Mouse (Mus musculus): ENCODE measurements around the gene Spock1.

Spock1 gene

GRCm38 (mm10) chr13:57865029-57865428 lies 43.1 kb downstream of the Spock1 start:
- no peak for DNase-seq (ENCODE audit: low read depth, low spot score)

GRCm38 (mm10) chr13:57858491-57858890 lies 49.6 kb downstream of the Spock1 start:
- DNase-seq (ENCODE audit: low read depth, low spot score) = no peak

GRCm38 (mm10) chr13:57857016-57857415 lies 51.1 kb downstream of the Spock1 start:
- no peak for DNase-seq (ENCODE audit: low read depth, low spot score)

- DNase-seq (ENCODE audit: low read depth, low spot score) = no peak
Measured at GRCm38 (mm10) chr13:57856311-57856853, 51.8 kb downstream of the Spock1 start.

- DNase-seq (ENCODE audit: low read depth, low spot score) = no peak
Measured at GRCm38 (mm10) chr13:57855766-57856165, 52.4 kb downstream of the Spock1 start.

- DNase-seq (ENCODE audit: low read depth, low spot score) = no peak
Measured at GRCm38 (mm10) chr13:57854416-57854815, 53.7 kb downstream of the Spock1 start.

- DNase-seq (ENCODE audit: low read depth, low spot score) = no peak
Measured at GRCm38 (mm10) chr13:57853621-57854020, 54.5 kb downstream of the Spock1 start.

GRCm38 (mm10) chr13:57853156-57853555 lies 55.0 kb downstream of the Spock1 start:
- no peak for DNase-seq (ENCODE audit: low read depth, low spot score)

- no peak for DNase-seq (ENCODE audit: low read depth, low spot score)
Measured at GRCm38 (mm10) chr13:57848931-57849330, 59.2 kb downstream of the Spock1 start.

- DNase-seq (ENCODE audit: low read depth, low spot score) = no peak
Measured at GRCm38 (mm10) chr13:57847101-57847500, 61.0 kb downstream of the Spock1 start.

- no peak for DNase-seq (ENCODE audit: low read depth, low spot score)
Measured at GRCm38 (mm10) chr13:57846468-57846867, 61.7 kb downstream of the Spock1 start.

GRCm38 (mm10) chr13:57841141-57841848 lies 66.8 kb downstream of the Spock1 start:
- DNase-seq (ENCODE audit: low read depth, low spot score) = no peak

- no peak for DNase-seq (ENCODE audit: low read depth, low spot score)
Measured at GRCm38 (mm10) chr13:57837691-57838437, 70.3 kb downstream of the Spock1 start.

- DNase-seq (ENCODE audit: low read depth, low spot score) = no peak
Measured at GRCm38 (mm10) chr13:57831374-57832163, 76.6 kb downstream of the Spock1 start.

GRCm38 (mm10) chr13:57830896-57831295 lies 77.2 kb downstream of the Spock1 start:
- no peak for DNase-seq (ENCODE audit: low read depth, low spot score)

GRCm38 (mm10) chr13:57830091-57830490 lies 78.0 kb downstream of the Spock1 start:
- DNase-seq (ENCODE audit: low read depth, low spot score) = no peak

- DNase-seq (ENCODE audit: low read depth, low spot score) = no peak
Measured at GRCm38 (mm10) chr13:57816276-57816675, 91.9 kb downstream of the Spock1 start.

GRCm38 (mm10) chr13:57812643-57813042 lies 95.5 kb downstream of the Spock1 start:
- DNase-seq (ENCODE audit: low read depth, low spot score) = no peak

GRCm38 (mm10) chr13:57811253-57811652 lies 96.9 kb downstream of the Spock1 start:
- no peak for DNase-seq (ENCODE audit: low read depth, low spot score)

- DNase-seq (ENCODE audit: low read depth, low spot score) = no peak
Measured at GRCm38 (mm10) chr13:57810816-57811215, 97.3 kb downstream of the Spock1 start.

- DNase-seq (ENCODE audit: low read depth, low spot score) = no peak
Measured at GRCm38 (mm10) chr13:57810083-57810482, 98.0 kb downstream of the Spock1 start.

- no peak for DNase-seq (ENCODE audit: low read depth, low spot score)
Measured at GRCm38 (mm10) chr13:57809603-57810002, 98.5 kb downstream of the Spock1 start.
